Mouse (Mus musculus) brain, embryonic 14.5 days (tissue): ENCODE measurements at regions not wholly inside any gene's neighbourhood (a gene's known extent, or its start where the extent isn't known, plus 50 kb on each side); places are given as distances from the start of the nearest gene placed in this dataset.

Experiments used
- CTCF ChIP-seq: fragments of 200-500 bp; IDR thresholded peaks from 2 replicates; pipeline ENCODE4 v1.5.1; 2012; ENCODE audit warnings: inconsistent platforms, mild to moderate bottlenecking, moderate library complexity, borderline replicate concordance; ENCODE audit not compliant: insufficient read depth, insufficient read length; ENCODE audit errors: extremely low read depth
- POLR2A ChIP-seq: fragments of 200-500 bp; IDR thresholded peaks from 2 replicates; pipeline ENCODE4 v1.6.1; 2012; ENCODE audit warnings: mild to moderate bottlenecking, inconsistent platforms, borderline replicate concordance; ENCODE audit not compliant: poor library complexity, insufficient read depth, insufficient read length, severe bottlenecking; ENCODE audit errors: extremely low read depth

DNA sequence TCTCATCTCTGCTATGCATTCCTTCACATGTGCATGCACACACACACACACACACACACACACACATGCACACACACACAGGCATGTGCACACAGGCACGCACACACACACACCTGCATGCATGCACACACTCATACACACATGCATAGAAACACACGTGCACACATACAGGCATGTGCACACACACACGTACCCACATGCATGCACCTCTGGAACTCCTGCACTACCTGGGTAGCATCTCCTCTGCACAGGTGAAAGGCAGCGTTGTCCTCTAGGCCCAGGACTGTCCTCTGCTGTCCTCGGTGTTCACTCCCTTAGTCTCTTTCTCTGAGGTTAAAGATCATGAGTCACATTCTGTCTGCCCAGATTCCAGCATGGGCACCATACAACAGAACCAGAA lies 258.0 kb downstream of the Cxcl12 start:
- TF ChIP-seq CTCF = no peak
- no peak for TF ChIP-seq POLR2A
